Mouse (Mus musculus): Measurements from ENCODE around the gene Zcchc14.
"Not testable (repeated sequence)": the region's sequence is repeated elsewhere in the genome, so short reads cannot be mapped to it uniquely, and the experiment has no call there.

Zcchc14 gene

DNA sequence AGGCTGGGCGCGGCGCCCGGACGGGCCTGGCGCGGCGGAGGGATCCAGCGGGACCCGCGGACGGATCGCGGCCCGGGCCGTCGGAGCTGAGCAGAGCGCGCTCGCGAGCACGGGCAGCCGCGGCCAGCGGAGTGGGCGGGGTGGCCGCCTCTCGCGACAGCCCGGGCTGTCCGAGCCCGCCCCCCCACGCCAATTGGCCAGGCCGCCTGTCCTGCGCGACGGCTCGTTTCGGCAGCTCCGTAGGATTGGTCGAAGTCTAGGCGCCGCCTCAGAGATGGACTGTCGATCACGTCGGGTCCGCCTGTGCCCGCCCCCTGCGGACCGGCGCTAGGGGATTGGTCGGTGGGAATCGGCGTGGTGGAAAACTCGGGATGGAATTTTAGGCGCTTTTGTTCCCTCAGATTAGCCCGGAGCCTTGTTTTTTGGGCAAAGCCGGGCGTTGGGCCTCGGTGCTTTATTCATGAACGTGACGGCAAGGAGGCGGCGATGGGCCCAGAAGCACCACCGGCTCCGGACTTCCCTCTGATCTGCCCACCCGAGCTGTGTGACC lies at the start of gene Zcchc14:
Zcchc14 (minus strand) TSS at position 128 of the 550 bp plus-strand sequence.
- DNase-seq = peak; percentile 98 to 99

DNA sequence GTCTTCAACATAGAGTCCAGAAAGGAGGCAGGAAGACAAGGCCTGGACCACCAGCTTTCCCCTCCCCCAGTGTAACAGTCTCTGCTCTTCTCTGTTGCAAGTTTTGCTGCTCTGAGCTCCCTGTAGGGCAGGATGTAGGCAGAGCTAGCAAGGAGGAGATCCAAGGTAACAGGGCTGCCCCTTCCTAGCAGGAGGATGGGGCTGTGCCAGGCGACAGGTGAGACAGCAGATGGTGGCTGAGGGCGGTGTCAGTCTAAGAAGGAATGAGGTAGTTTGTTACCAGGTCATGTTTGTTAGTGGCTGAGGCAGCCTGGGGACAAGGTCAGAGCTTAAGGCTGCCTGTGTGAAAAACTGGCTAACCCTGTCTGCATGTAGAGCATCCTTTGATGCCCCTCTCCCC lies 47.2 kb upstream of the Zcchc14 start:
- no peak for DNase-seq

- no peak for DNase-seq
Measured at GRCm38 (mm10) chr8:121698615-121699101, 46.0 kb upstream of the Zcchc14 start.

- no peak for DNase-seq
Measured at GRCm38 (mm10) chr8:121697735-121698614, 45.3 kb upstream of the Zcchc14 start.

- DNase-seq = peak; percentile 91
Measured at GRCm38 (mm10) chr8:121695585-121696184, 43.0 kb upstream of the Zcchc14 start.

DNA sequence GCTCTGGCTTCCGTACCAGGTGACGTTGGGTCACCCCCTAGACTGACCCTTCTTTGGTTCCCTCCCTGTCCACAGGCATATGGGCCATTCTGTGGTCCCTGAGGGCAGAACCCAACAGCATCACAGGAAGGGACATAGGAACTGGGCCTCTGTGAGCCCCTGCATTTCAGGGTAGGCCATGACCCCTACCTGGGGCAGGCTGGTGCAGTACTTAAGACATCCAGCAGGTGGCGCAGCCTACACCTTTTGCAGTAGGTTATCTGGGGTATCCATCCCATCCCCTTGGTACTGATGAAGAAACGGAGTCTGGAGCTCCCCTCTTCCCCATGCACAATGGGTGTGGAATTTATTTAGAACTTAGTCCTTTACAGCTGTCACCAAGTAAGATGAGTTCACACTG lies 41.8 kb upstream of the Zcchc14 start:
- peak in 1 of 2 experiments; percentile 65 for DNase-seq

DNA sequence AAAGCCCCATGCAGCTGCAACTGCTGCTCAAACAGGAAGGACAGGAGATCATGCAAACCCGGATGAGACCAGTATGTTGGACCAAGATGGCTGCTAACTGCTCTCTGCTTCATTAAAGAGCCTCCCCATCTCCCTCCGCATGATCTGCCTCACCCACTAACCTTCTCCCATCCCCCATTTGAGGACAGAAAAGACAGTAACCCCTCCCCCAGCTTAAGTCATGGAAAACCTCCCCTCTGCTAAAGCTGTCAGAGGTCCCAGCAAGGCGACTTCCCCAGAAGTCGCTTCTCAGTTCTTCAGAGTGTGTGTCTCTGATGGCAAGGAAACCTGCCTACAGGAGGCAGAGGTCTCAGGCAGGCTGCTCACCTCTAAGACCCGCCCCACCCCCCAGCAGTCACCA lies 35.8 kb upstream of the Zcchc14 start:
- DNase-seq = no peak

DNA sequence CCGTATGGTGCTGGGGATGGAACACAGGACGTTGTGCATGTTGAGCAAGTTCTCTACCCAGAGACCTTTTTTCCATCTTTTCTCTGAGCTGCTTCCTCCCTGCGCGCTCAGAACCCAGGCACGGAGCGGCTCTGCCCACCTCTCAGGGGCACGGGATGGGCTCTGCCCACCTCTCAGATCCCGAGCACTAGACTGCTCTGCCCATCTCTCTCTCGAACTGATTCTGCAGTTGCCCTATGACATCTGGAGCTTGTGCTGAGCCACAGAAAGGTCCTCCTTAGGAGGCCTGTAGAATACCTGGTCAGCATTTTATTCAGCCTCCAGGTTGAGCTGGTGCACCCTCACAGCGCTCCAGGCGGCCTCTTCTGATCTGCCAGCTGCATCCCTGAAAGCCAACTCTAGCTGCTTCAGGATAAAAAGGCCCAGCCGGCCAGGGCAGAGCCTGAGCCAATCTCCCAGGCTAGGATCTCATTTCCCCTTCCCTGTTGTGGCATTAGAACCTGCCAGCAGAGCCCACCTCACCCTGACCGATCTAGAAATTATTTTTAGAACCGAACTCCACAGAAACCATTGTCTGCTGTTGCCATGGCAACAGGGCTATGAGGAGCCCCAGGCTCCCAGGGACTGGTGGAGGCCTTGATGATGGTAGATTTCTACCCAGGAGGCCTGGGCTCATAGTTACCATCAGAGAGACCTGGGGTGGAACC lies 34.9 kb upstream of the Zcchc14 start:
- no peak for DNase-seq

- peak in 1 of 2 experiments; percentile 80 for DNase-seq
Measured at GRCm38 (mm10) chr8:121685419-121685818, 32.7 kb upstream of the Zcchc14 start.

DNA sequence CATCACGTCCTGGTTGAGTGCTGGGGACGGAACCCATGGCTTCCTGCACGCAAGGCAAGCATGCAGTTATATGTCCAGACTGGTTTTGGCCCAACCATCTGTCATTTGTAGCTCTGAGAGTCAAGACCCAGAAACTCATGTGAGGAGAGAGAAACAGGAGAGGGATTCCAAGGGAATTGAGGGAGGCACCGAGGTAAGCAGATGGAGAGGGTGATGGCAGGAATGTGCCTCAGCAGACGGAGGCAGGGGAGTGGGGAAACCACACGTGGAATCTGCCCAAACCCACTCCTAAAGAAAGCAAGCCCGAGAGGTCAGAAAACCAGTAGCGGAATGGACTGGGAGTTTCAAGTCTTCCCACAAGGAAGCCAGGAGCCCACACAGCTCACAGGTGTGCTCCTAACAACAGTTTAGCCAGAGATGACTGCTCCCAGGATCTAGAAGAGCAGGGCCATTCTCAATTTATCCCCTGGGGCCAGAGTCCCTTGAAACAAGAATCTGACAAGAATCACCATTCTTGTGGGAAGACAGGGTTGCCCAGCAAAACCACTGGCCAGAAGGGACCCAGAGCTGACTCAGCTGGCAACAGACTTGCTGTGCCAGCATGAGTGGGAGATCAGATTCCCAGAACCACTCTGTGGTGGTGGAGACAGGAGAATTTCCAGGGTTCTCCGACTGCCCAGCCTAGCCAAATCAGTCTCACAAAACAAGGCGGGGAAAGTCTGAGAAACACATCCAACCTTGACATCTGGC lies 30.6 kb upstream of the Zcchc14 start:
- DNase-seq = no peak

DNA sequence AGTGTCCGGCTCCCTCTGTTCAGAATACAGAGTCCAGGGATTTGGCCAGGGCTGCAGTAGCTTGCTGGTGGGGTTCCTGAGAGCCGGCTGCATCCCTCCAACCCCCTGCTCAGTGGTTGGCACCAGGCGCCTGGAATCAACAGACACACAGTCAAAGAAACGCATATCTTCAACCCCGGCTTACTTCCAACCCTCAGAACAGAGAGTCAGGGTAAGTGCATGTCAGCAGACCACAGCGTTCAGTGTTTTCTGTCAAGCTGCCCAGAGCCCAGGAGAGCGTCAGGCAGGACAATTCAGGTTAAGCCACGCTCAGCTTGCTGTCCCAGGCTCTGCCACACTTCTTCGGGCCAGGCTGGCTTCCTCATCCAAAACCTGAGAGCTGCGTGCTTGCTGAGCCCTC lies 28.8 kb upstream of the Zcchc14 start:
- no peak for DNase-seq

- no peak for DNase-seq
Measured at GRCm38 (mm10) chr8:121680896-121681295, 28.2 kb upstream of the Zcchc14 start.

GRCm38 (mm10) chr8:121678696-121679095 lies 26.0 kb upstream of the Zcchc14 start:
- DNase-seq = no peak

DNA sequence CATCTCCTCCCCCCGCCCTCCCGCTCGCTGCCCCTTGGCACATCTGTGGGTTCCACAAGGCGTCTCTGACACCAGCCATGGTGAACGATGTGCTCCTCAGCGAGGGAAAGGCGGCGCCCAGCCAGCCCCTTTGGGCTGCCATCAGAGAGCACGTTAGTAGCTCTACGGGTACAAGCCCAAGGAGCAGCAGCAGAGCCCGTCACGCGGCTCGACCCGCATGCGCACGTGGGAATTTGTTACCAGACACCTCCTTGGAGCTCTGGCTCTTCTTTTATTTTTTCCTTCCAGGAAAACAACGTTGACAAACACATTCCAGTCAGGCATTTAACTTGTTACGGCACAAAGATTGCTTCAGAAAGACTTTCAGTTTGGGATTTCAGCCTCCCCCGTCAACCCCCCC lies 23.0 kb upstream of the Zcchc14 start:
- DNase-seq = peak; percentile 79 to 82

DNA sequence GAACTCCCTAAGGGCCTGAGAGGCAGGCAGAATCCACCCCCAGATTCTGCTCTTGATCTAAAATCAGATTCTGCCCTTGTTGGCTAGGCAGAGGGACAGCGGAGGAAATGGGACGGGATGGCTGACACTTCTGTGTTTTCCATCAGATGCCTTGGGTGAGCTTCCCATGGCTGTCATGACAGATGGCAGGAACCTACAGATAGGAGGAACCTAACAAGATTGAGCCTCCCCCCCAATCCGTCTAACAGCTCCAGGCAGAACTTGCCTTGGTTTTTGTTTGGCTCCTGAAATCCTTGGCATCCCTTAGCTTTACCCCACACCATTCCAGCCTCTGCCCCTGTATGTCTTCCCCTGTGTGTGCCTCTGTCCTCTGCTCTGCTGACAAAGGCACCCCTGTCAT lies 22.5 kb upstream of the Zcchc14 start:
- no peak for DNase-seq

GRCm38 (mm10) chr8:121674524-121674923 lies 21.8 kb upstream of the Zcchc14 start:
- peak in 1 of 2 experiments; percentile 72 for DNase-seq

DNA sequence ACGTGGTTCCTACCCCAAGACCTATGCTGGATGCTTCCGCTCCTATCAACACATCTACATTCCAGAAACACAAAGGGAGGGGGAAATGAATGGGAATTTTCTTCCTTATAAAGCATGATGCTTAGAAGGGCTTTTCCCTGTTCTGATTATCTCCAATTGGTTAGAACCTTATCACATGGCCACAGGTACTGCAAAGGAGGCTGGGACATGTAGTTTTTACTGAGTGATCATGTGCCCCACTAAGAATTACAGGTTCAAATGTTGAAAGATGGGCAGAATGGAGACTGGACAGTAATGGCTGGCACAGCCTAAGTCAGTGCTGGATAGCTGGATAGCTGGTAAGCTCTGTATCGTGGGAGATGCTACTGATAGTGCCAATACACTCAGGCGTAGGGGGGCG lies 21.2 kb upstream of the Zcchc14 start:
- DNase-seq = no peak

DNA sequence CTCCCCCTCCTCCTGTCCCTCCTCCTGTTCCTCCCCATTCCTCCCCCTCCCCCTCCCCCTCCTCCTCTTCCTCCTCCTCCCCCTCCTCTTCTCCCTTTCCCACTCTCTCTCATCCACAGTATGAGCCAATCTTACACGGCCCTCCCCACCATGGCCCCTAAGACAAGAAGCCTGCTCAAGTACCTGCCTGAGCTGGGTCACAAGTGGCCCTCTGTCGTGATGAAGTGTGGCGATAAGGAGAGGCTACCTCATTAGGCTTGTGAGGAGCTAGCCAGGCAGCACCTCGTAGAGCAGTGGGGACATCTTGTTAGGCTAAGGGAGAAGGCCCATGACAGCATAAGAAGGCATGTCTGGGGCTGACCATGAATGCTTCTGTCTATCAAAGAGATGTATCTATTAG lies 20.5 kb upstream of the Zcchc14 start:
- no peak for DNase-seq

DNA sequence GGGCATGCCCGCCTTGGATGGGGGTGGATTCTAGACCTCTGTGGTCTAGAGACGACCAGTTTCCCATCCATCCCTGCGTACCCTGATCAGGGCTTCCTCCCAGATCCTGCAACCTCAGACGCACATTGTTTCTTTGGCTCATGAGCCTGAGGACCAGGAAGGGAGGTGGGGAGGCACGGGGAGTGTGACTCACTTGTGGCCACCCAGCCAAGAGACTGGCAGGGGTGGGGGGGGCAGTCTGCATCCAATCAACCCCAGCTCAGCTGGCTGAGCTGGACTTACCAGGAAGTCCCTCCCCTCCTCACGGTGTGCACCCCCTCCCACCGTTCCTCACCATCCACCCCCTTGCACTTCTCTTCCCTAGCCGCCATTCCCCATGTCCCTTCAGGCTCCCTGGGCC lies 16.5 kb upstream of the Zcchc14 start:
- no peak for DNase-seq

GRCm38 (mm10) chr8:121668553-121668952 lies 15.9 kb upstream of the Zcchc14 start:
- DNase-seq = no peak

DNA sequence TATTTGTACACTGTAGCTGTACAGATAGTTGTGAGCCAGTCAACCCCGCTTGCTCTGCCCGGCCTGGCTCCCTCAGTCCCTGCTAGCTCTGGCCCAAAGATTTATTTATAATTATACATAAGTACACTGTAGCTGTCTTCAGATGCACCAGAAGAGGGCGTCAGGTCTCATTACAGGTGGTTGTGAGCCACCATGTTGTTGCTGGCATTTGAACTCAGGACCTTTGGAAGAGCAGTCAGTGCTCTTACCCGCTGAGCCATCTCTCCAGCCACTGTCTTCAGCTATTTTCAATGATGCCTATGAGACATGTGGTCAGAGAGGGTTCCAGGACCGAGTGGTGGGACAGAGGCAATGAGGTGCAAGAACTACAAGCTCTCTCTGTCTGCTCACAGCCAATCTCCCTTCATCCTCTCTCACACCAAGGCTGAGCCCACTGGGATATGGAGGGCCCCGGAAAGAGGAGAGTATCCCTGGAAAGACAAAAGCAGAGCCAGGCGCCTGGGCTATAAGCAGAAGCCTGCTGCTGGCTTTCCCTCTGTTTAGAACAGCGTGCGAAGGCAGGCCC lies 15.3 kb upstream of the Zcchc14 start:
- not testable (repeated sequence) for DNase-seq

DNA sequence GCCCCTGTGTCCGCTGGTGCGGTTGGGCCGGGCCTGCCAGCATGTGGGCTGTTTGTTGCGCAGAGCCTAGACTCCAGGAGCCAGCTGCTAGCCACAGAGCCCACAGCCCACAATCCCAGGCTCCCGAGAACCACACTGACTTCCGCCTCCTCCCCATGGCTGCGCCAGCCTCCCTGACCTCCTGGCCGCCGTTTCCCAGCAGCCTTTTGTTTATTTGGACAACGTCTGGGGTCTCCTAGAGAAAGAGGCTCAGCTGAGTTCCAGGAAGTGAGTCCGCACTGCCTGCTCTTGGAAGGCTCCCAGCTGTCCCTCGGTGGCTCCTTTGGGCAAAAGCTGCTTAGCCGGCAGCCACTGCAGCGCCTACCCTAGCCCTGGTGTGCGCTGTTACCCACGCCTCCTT lies 12.6 kb upstream of the Zcchc14 start:
- peak; percentile 67 to 74 for DNase-seq
